Mouse (Mus musculus) activated CD4-positive, CD25-positive, alpha-beta regulatory T cell, adult 9 weeks (primary cell): ENCODE results near the gene Mphosph9. TPM values are rescaled to one million over a fixed set of nuclear protein-coding genes. Genes with fewer than 3 reads are reported as not detected.

Experiments
- polyA plus RNA-seq: library from polyadenylated mRNA; unstranded; fragments of 100-300 nt; shearing (Covaris generic); gene quantifications from one replicate; pipeline ENCODE4 v1.2.1, GENCODE M21; 2017

The Mphosph9 gene
- 20.7 TPM for polyA plus RNA-seq

GRCm38 (mm10) chr5:124327510-124328364 lies at the start of gene Mphosph9, which contains the start of gene 2810006K23Rik:
Gene Mphosph9 (minus strand): TSS chr5:124327972.
Gene 2810006K23Rik (plus strand): TSS chr5:124328089.

GRCm38 (mm10) chr5:124362982-124363381 lies 35.2 kb upstream of the Mphosph9 start, which contains the start of gene Cdk2ap1:
Gene Cdk2ap1 (minus strand): TSS chr5:124363082.

GRCm38 (mm10) chr5:124249614-124250591 lies 77.9 kb downstream of the Mphosph9 start, which contains the start of gene Pitpnm2:
Gene Pitpnm2 (minus strand): TSS chr5:124249760.

Other genes with a start within 250 kb of the Mphosph9 start
- 57.0 TPM for gene Abcb9, start 232.2 kb downstream of the Mphosph9 start, polyA plus RNA-seq
- gene Ogfod2, start 215.7 kb downstream of the Mphosph9 start, polyA plus RNA-seq = 33.1 TPM
- 100 TPM for gene Arl6ip4, start 211.9 kb downstream of the Mphosph9 start, polyA plus RNA-seq
- 9.1 TPM for gene Pitpnm2, start 78.2 kb downstream of the Mphosph9 start, polyA plus RNA-seq
- 15.4 TPM for gene 2810006K23Rik, start 117 bp upstream of the Mphosph9 start, polyA plus RNA-seq
- gene Cdk2ap1, start 35.1 kb upstream of the Mphosph9 start, polyA plus RNA-seq = 8.0 TPM
- 132 TPM for gene Sbno1, start 98.0 kb upstream of the Mphosph9 start, polyA plus RNA-seq
- gene Kmt5a, start 112.0 kb upstream of the Mphosph9 start, polyA plus RNA-seq = 11.6 TPM
- gene Rilpl2, start 150.4 kb upstream of the Mphosph9 start, polyA plus RNA-seq = 117 TPM
- 7.0 TPM for gene Snrnp35, start 155.2 kb upstream of the Mphosph9 start, polyA plus RNA-seq
- gene Rilpl1, start 203.4 kb upstream of the Mphosph9 start, polyA plus RNA-seq = 1.6 TPM
- 51.7 TPM for gene Tmed2, start 212.7 kb upstream of the Mphosph9 start, polyA plus RNA-seq
- gene Ddx55, start 224.9 kb upstream of the Mphosph9 start, polyA plus RNA-seq = 25.2 TPM